Mouse (Mus musculus): ENCODE results near the gene Actl7a. TPM values are rescaled to one million over a fixed set of nuclear protein-coding genes. Genes with fewer than 3 reads are reported as not detected.

Actl7a gene
- polyA plus RNA-seq, 1 experiment from 2014 or later: not detected

- H3K27ac ChIP-seq: no peak overlapping the region
- H3K27me3 ChIP-seq: no peaks in the 10 kb centered on the region
- no peak overlapping the region for H3K4me3 ChIP-seq
- H3K4me2 ChIP-seq: no peak overlapping the region
- H3K9me3 ChIP-seq (replicated peaks): no peaks in the 10 kb centered on the region
- ATAC-seq: no peak
- H3K9ac ChIP-seq: no peak overlapping the region
- no peaks in the 10 kb centered on the region for H3K4me1 ChIP-seq
- H3K36me3 ChIP-seq (ENCODE audit: poor library complexity, severe bottlenecking): no peaks in the 10 kb centered on the region
- 90% methylated on average over 6 of the region's 6 CpGs for WGBS
Measured at GRCm38 (mm10) chr4:56723237-56723636, 20.0 kb upstream of the Actl7a start.

DNA sequence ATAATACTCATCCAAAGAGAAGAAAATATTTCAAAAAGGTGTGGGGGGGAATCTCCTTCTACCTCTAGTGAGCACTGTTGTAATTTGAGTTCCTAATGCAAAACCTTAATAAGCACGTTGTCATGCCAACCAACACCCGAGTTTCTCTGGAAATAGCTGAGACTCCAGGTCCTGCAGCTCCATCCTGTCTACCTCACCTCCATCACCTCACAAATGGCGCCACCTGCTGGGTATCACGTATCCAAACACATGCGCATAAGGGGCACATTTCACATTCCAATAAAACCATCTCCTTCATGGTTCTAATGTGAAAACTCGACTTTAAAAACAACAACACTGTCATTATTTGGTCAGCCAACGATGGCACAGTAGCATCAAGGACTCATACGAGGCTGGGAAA, 17.4 kb upstream of the Actl7a start:
- Histone ChIP-seq H3K9me3 (replicated peaks) (no peaks in the 10 kb centered on the region), H3K4me3 (no peak overlapping the region), H3K27me3 (no peaks in the 10 kb centered on the region), H3K36me3 (ENCODE audit: poor library complexity, severe bottlenecking) (no peaks in the 10 kb centered on the region), H3K4me2 (no peak overlapping the region), H3K4me1 (no peaks in the 10 kb centered on the region), H3K27ac (no peak overlapping the region), H3K9ac (no peak overlapping the region)
- ATAC-seq: no peak
- 56% methylated on average over 8 of the region's 8 CpGs for WGBS

- no peak within 1 kb of the TSS for H3K4me2 ChIP-seq
- H3K9ac ChIP-seq: no peak within 1 kb of the TSS
- H3K4me1 ChIP-seq: no peaks in the 10 kb centered on the region
- no peak within 1 kb of the TSS for H3K4me3 ChIP-seq
- ATAC-seq: no peak
- 88% methylated on average over 18 of the region's 18 CpGs for WGBS
- peaks cover 10% of the 10 kb centered on the region for H3K36me3 ChIP-seq (ENCODE audit: poor library complexity, severe bottlenecking)
- H3K9me3 ChIP-seq (replicated peaks): no peaks in the 10 kb centered on the region
- no peak within 1 kb of the TSS for H3K27ac ChIP-seq
- no peaks in the 10 kb centered on the region for H3K27me3 ChIP-seq
Measured at GRCm38 (mm10) chr4:56740020-56740485, 3.2 kb upstream of the Actl7a start, which contains the start of gene Gm26657. Gm26657 (plus strand) TSS chr4:56740070.

DNA sequence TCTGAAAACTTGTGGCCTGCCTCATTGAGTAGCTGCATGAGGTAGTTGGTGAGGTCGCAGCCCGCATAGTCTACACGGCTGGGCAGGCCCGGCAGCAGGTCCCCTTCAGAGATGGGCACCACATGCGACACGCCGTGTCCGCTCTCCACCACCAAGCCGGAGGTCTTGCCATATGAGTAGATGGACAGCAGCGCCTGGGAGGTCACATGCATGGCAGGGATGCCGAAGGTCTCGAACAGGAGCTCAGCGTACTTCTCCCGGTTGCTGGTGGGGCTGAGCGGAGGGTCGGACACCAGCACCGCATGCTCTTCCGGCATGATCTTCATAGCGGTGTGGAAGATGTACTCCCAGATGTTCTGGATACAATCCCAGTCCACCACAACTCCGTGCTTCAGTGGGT, 2.6 kb upstream of the Actl7a start:
- no peak for ATAC-seq
- H3K9me3 ChIP-seq (replicated peaks): no peaks in the 10 kb centered on the region
- H3K4me3 ChIP-seq: no peak overlapping the region
- 95% methylated on average over 20 of the region's 20 CpGs for WGBS
- H3K27ac ChIP-seq: no peak overlapping the region
- no peak overlapping the region for H3K9ac ChIP-seq
- no peaks in the 10 kb centered on the region for H3K4me1 ChIP-seq
- H3K27me3 ChIP-seq: no peaks in the 10 kb centered on the region
- H3K4me2 ChIP-seq: no peak overlapping the region
- peaks cover 15% of the 10 kb centered on the region for H3K36me3 ChIP-seq (ENCODE audit: poor library complexity, severe bottlenecking)

DNA sequence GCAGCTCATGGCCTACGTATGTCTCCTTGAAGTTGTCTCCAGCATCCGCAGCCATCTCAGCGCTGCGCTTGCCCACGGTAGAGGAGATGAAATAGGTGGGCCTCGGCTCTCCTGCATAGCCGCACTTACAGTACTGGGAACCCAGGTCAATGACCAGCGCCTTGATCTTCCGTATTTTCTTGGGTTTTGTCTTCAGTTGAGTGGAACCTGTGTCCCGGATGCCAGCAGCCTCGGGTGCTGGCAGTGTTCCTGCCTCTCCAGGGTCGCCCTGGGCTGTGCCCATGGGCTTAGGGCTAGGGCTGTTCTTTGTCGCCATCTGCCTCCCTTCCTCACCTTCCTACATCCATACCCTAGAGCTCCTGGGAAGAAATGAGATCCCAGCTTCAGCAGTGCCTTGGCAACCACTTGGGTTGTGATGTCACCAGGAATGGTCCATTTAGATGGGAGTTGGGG, 2.1 kb upstream of the Actl7a start, which contains the start of gene Actl7b:
TSS of gene Actl7b (minus strand) at position 403 of the 453 bp plus-strand sequence.
- Histone ChIP-seq H3K9ac (no peak within 1 kb of the TSS), H3K27me3 (no peaks in the 10 kb centered on the region), H3K4me2 (no peak within 1 kb of the TSS), H3K4me3 (no peak within 1 kb of the TSS), H3K9me3 (replicated peaks) (no peaks in the 10 kb centered on the region), H3K36me3 (ENCODE audit: poor library complexity, severe bottlenecking) (peaks cover 19% of the 10 kb centered on the region), H3K27ac (no peak within 1 kb of the TSS), H3K4me1 (no peaks in the 10 kb centered on the region)
- no peak for ATAC-seq
- WGBS: 94% methylated on average over 13 of the region's 13 CpGs

- Histone ChIP-seq H3K9ac (no peak overlapping the region), H3K36me3 (ENCODE audit: poor library complexity, severe bottlenecking) (peaks cover 34% of the 10 kb centered on the region), H3K9me3 (replicated peaks) (no peaks in the 10 kb centered on the region), H3K27ac (no peak overlapping the region), H3K4me3 (no peak overlapping the region), H3K27me3 (no peaks in the 10 kb centered on the region), H3K4me1 (no peaks in the 10 kb centered on the region), H3K4me2 (no peak overlapping the region)
- ATAC-seq: no peak; the same call in 1 of the 2 replicates
- 89% methylated on average over 4 of the region's 4 CpGs for WGBS
Measured at GRCm38 (mm10) chr4:56742698-56743097, 515 bp upstream of the Actl7a start.

DNA sequence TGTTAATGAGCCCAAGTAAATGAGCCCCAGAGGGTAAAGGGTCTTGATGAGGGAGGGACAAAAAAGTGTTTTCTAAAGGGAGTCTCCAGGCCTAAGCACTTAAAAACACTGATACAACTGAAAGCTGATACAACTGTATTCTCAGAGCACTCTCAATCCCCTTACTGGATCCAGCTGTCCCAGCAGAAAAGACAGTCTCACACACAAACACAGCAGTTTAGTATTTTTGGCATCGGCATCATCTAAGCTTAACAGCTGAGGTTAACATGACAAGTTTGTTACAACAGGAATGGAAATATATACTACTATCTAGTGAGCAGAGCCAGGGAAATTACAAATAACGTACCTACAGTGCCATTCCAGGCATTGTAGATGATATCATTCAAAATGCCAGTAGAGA, 3.1 kb downstream of the Actl7a start:
- Histone ChIP-seq H3K27me3 (no peaks in the 10 kb centered on the region), H3K4me3 (no peak overlapping the region), H3K4me2 (no peak overlapping the region), H3K36me3 (ENCODE audit: poor library complexity, severe bottlenecking) (peaks cover 69% of the 10 kb centered on the region), H3K27ac (no peak overlapping the region), H3K4me1 (no peaks in the 10 kb centered on the region), H3K9me3 (replicated peaks) (no peaks in the 10 kb centered on the region), H3K9ac (no peak overlapping the region)
- 92% methylated on average over 2 of the region's 2 CpGs for WGBS
- ATAC-seq: no peak

- Histone ChIP-seq H3K9ac (no peak overlapping the region), H3K4me2 (no peak overlapping the region), H3K27ac (no peak overlapping the region), H3K27me3 (no peaks in the 10 kb centered on the region), H3K9me3 (replicated peaks) (no peaks in the 10 kb centered on the region), H3K4me3 (no peak overlapping the region), H3K4me1 (no peaks in the 10 kb centered on the region), H3K36me3 (ENCODE audit: poor library complexity, severe bottlenecking) (peaks cover 78% of the 10 kb centered on the region)
- WGBS: 98% methylated on average over 9 of the region's 9 CpGs
- ATAC-seq: no peak
Measured at GRCm38 (mm10) chr4:56747456-56747855, 4.2 kb downstream of the Actl7a start.

- no peak overlapping the region for H3K27ac ChIP-seq
- no peak overlapping the region for H3K4me3 ChIP-seq
- ATAC-seq: no peak
- peaks cover 91% of the 10 kb centered on the region for H3K36me3 ChIP-seq (ENCODE audit: poor library complexity, severe bottlenecking)
- 93% methylated on average over 5 of the region's 5 CpGs for WGBS
- no peak overlapping the region for H3K4me2 ChIP-seq
- H3K9ac ChIP-seq: no peak overlapping the region
- no peaks in the 10 kb centered on the region for H3K9me3 ChIP-seq (replicated peaks)
- no peaks in the 10 kb centered on the region for H3K27me3 ChIP-seq
- no peaks in the 10 kb centered on the region for H3K4me1 ChIP-seq
Measured at GRCm38 (mm10) chr4:56756021-56756420, 12.8 kb downstream of the Actl7a start.

GRCm38 (mm10) chr4:56756966-56757600, 13.9 kb downstream of the Actl7a start:
- no peak overlapping the region for H3K4me2 ChIP-seq
- H3K4me1 ChIP-seq: no peaks in the 10 kb centered on the region
- H3K9ac ChIP-seq: no peak overlapping the region
- H3K4me3 ChIP-seq: no peak overlapping the region
- H3K27ac ChIP-seq: no peak overlapping the region
- H3K27me3 ChIP-seq: no peaks in the 10 kb centered on the region
- H3K9me3 ChIP-seq (replicated peaks): no peaks in the 10 kb centered on the region
- 92% methylated on average over 10 of the region's 10 CpGs for WGBS
- no peak for ATAC-seq
- peaks cover 91% of the 10 kb centered on the region for H3K36me3 ChIP-seq (ENCODE audit: poor library complexity, severe bottlenecking)

GRCm38 (mm10) chr4:56757693-56758092, 14.5 kb downstream of the Actl7a start:
- peaks cover 96% of the 10 kb centered on the region for H3K36me3 ChIP-seq (ENCODE audit: poor library complexity, severe bottlenecking)
- H3K27ac ChIP-seq: no peak overlapping the region
- H3K27me3 ChIP-seq: no peaks in the 10 kb centered on the region
- H3K4me1 ChIP-seq: no peaks in the 10 kb centered on the region
- H3K9ac ChIP-seq: no peak overlapping the region
- no peak for ATAC-seq
- no peak overlapping the region for H3K4me3 ChIP-seq
- no peak overlapping the region for H3K4me2 ChIP-seq
- WGBS: 97% methylated on average over 1 of the region's 1 CpGs
- H3K9me3 ChIP-seq (replicated peaks): no peaks in the 10 kb centered on the region

DNA sequence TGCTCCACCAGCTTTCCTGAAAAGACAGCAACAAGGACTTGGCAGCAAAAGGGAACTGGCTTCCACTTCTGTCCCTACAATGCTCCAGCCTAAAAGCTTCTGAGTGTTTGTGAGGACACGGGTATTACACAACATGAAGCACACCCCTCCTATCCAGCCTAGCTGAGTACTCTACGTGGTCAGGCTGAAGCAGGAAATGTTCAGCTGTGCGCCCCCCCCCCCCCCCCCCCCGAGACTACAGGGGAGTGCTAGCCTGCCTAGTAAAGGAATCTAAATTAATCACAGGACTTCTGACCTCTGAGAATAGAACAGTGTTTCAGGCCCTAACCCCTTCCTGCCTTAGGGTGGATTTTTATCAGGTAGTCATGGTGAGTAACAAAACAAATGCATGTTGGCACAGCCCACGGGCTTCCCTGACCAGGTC, 24.7 kb downstream of the Actl7a start:
- Histone ChIP-seq H3K9ac (no peak overlapping the region), H3K4me3 (no peak overlapping the region), H3K4me1 (no peaks in the 10 kb centered on the region), H3K36me3 (ENCODE audit: poor library complexity, severe bottlenecking) (peaks cover 91% of the 10 kb centered on the region), H3K4me2 (no peak overlapping the region), H3K27me3 (no peaks in the 10 kb centered on the region), H3K27ac (no peak overlapping the region), H3K9me3 (replicated peaks) (no peaks in the 10 kb centered on the region)
- 73% methylated on average over 5 of the region's 5 CpGs for WGBS
- ATAC-seq: no peak

DNA sequence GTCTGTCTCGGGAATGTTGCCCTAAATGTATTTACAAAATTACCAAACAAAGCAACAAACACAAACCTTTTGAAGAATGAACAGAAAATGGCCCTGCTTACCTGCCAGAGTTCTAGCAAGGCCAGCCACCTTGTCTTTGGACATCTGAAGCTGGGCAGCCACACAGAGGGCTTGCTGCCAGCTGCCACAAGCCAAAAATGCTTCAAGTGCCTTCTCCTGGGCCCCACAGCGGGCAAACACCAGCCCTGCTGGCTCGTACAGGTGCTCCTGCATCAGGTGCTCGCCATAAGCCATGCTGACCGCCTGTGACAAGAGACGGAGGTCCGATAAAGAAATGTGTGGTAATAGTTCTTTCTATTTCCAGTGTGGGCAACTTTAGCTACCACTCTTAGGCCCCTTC, 25.7 kb downstream of the Actl7a start:
- no peak overlapping the region for H3K9ac ChIP-seq
- no peak for ATAC-seq
- no peaks in the 10 kb centered on the region for H3K9me3 ChIP-seq (replicated peaks)
- H3K27ac ChIP-seq: no peak overlapping the region
- no peak overlapping the region for H3K4me3 ChIP-seq
- no peaks in the 10 kb centered on the region for H3K27me3 ChIP-seq
- peaks cover 96% of the 10 kb centered on the region for H3K36me3 ChIP-seq (ENCODE audit: poor library complexity, severe bottlenecking)
- no peaks in the 10 kb centered on the region for H3K4me1 ChIP-seq
- 94% methylated on average over 7 of the region's 7 CpGs for WGBS
- no peak overlapping the region for H3K4me2 ChIP-seq

All from forebrain, embryonic 13.5 days (tissue).